Mouse (Mus musculus): ENCODE results near the gene Eif2d. TPM values are rescaled to one million over a fixed set of nuclear protein-coding genes. Genes with fewer than 3 reads are reported as not detected.
A peak's percentile ranks its signal among the peaks of the same experiment; 100 is the strongest.
"Not testable (repeated sequence)": the region's sequence is repeated elsewhere in the genome, so short reads cannot be mapped to it uniquely, and the experiment has no call there.

Gene Eif2d
- polyA plus RNA-seq, 1 experiment = 33.3 TPM

DNA sequence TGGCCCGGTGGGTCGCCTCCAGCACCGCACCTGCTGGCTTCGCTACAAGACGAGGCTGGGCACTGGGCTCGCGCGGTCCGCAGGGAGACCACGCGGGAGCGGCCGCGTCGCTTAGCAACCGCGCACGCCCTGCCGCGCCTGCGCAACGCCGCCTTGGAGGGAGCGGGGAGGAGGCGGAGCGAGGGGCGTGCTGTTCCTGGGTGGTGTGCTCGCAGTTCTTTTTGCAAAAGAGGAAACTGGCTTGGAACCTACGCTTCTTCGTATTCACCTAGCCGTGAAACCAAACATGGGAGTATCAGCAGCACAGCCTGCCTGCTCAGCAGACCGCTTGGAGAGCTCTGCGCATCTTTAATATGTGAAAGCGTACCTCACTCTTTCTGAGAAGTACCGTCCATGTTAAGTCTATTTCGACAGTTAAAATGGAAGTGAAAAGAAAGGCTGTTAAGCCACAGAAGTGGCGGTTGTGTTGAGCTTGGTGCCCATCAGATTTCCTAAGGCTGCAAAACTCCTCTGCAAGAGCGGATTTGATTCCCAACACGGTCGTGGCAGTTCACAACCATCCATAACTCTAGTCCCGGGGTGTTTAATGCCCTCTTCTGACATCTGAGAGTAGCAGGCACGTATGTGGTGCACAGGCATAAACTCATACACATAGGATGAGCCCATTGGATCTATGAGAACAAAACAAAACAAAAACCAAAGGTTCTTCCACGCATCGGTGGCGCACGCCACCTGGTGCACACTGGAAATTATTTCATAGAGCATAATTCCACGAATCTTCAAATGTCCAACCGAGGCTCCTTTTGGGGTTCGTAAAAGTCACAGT, 14.6 kb upstream of the Eif2d start, which contains the start of gene Dyrk3:
TSS of gene Dyrk3 (minus strand) at position 150 of the 826 bp plus-strand sequence.
- no peak for TF ChIP-seq MYOD1 (IDR thresholded peaks at IDR 0.05; ENCODE audit: control insufficient read depth, insufficient read length, low read depth)
- no peak for TF ChIP-seq CEBPB (IDR thresholded peaks at IDR 0.05; ENCODE audit: low read depth)
- TF ChIP-seq MAX (IDR thresholded peaks at IDR 0.05) = peak; percentile 62
- Histone ChIP-seq H3K79me3 (ENCODE audit: low read depth) (peaks cover 22% of the 10 kb centered on the region), H3K27me3 (ENCODE audit: control insufficient read depth, insufficient read depth, insufficient read length) (no peaks in the 10 kb centered on the region), H3K36me3 (ENCODE audit: control insufficient read depth, insufficient read depth) (no peaks in the 10 kb centered on the region), H3K79me2 (ENCODE audit: control insufficient read depth, insufficient read depth) (peaks cover 44% of the 10 kb centered on the region), H3K4me3 (ENCODE audit: insufficient read depth, poor library complexity, severe bottlenecking) (peak within 1 kb of the TSS; percentile 59), H3ac (ENCODE audit: control insufficient read depth, insufficient read length, low read depth) (peak within 1 kb of the TSS; percentile 78)

- Histone ChIP-seq H3ac (ENCODE audit: control insufficient read depth, insufficient read length, low read depth) (no peak overlapping the region), H3K36me3 (ENCODE audit: control insufficient read depth, insufficient read depth) (no peaks in the 10 kb centered on the region), H3K79me3 (ENCODE audit: low read depth) (peaks cover 14% of the 10 kb centered on the region), H3K4me3 (ENCODE audit: insufficient read depth, poor library complexity, severe bottlenecking) (no peak overlapping the region), H3K79me2 (ENCODE audit: control insufficient read depth, insufficient read depth) (peaks cover 34% of the 10 kb centered on the region), H3K27me3 (ENCODE audit: control insufficient read depth, insufficient read depth, insufficient read length) (no peaks in the 10 kb centered on the region)
- TF ChIP-seq USF1 (IDR thresholded peaks at IDR 0.05; ENCODE audit: low read depth) = no peak
- TF ChIP-seq CTCF (IDR thresholded peaks at IDR 0.05; ENCODE audit: control insufficient read depth, insufficient read depth, insufficient read length) = no peak
- no peak for TF ChIP-seq FOSL1 (IDR thresholded peaks at IDR 0.05; ENCODE audit: insufficient read depth, low read length, poor library complexity, severe bottlenecking)
- no peak for TF ChIP-seq MYOD1 (IDR thresholded peaks at IDR 0.05; ENCODE audit: control insufficient read depth, insufficient read length, low read depth)
- TF ChIP-seq MAX (IDR thresholded peaks at IDR 0.05) = no peak
- TF ChIP-seq CEBPB (IDR thresholded peaks at IDR 0.05; ENCODE audit: low read depth) = no peak
- no peak for TF ChIP-seq MYOG (IDR thresholded peaks at IDR 0.05; ENCODE audit: control insufficient read depth, extremely low read depth, insufficient read length)
Measured at GRCm38 (mm10) chr1:131139102-131140095, 13.6 kb upstream of the Eif2d start.

- H3K79me2 ChIP-seq (ENCODE audit: control insufficient read depth, insufficient read depth) = peaks cover 13% of the 10 kb centered on the region
- TF ChIP-seq CEBPB (IDR thresholded peaks at IDR 0.05; ENCODE audit: low read depth) (no peak), MYOD1 (IDR thresholded peaks at IDR 0.05; ENCODE audit: control insufficient read depth, insufficient read length, low read depth) (no peak), CTCF (IDR thresholded peaks at IDR 0.05; ENCODE audit: control insufficient read depth, insufficient read depth, insufficient read length) (no peak), MYOG (IDR thresholded peaks at IDR 0.05; ENCODE audit: control insufficient read depth, extremely low read depth, insufficient read length) (no peak), FOSL1 (IDR thresholded peaks at IDR 0.05; ENCODE audit: insufficient read depth, low read length, poor library complexity, severe bottlenecking) (no peak), USF1 (IDR thresholded peaks at IDR 0.05; ENCODE audit: low read depth) (no peak), MAX (IDR thresholded peaks at IDR 0.05) (no peak)
- no peaks in the 10 kb centered on the region for H3K27me3 ChIP-seq (ENCODE audit: control insufficient read depth, insufficient read depth, insufficient read length)
- no peak overlapping the region for H3K4me3 ChIP-seq (ENCODE audit: insufficient read depth, poor library complexity, severe bottlenecking)
- H3K79me3 ChIP-seq (ENCODE audit: low read depth) = peaks cover 11% of the 10 kb centered on the region
- no peaks in the 10 kb centered on the region for H3K36me3 ChIP-seq (ENCODE audit: control insufficient read depth, insufficient read depth)
- H3ac ChIP-seq (ENCODE audit: control insufficient read depth, insufficient read length, low read depth) = no peak overlapping the region
Measured at GRCm38 (mm10) chr1:131141449-131141848, 11.5 kb upstream of the Eif2d start.

GRCm38 (mm10) chr1:131142472-131142871, 10.5 kb upstream of the Eif2d start:
- TF ChIP-seq CTCF (IDR thresholded peaks at IDR 0.05; ENCODE audit: control insufficient read depth, insufficient read depth, insufficient read length) (no peak), MYOD1 (IDR thresholded peaks at IDR 0.05; ENCODE audit: control insufficient read depth, insufficient read length, low read depth) (no peak), FOSL1 (IDR thresholded peaks at IDR 0.05; ENCODE audit: insufficient read depth, low read length, poor library complexity, severe bottlenecking) (no peak), CEBPB (IDR thresholded peaks at IDR 0.05; ENCODE audit: low read depth) (no peak), USF1 (IDR thresholded peaks at IDR 0.05; ENCODE audit: low read depth) (no peak), MYOG (IDR thresholded peaks at IDR 0.05; ENCODE audit: control insufficient read depth, extremely low read depth, insufficient read length) (no peak), MAX (IDR thresholded peaks at IDR 0.05) (no peak)

DNA sequence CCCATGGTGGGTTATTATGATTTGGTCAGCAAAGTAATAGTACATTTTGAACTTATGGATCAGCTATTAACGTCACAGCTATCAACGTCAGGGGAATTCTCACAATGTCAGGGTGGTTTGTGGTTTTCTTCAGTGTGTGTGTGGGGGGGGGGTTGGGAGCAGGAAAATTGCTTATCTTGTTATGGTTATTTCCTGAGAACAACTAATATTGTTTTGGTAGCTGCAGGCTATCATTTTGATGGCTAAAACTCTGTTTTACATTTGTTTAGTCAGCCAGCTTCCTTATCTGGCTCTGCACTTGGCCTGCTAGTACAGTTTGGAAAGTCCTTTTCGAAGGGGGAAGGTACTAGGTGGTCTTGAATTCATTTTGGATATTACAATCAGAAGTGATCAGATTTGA, 7.8 kb upstream of the Eif2d start:
- not testable (repeated sequence) for H3K79me3 ChIP-seq (ENCODE audit: low read depth); H3K27me3 ChIP-seq (ENCODE audit: control insufficient read depth, insufficient read depth, insufficient read length); H3ac ChIP-seq (ENCODE audit: control insufficient read depth, insufficient read length, low read depth); H3K4me3 ChIP-seq (ENCODE audit: insufficient read depth, poor library complexity, severe bottlenecking); H3K36me3 ChIP-seq (ENCODE audit: control insufficient read depth, insufficient read depth); H3K79me2 ChIP-seq (ENCODE audit: control insufficient read depth, insufficient read depth)

More at GRCm38 (mm10) chr1:131142472-131142871, 10.5 kb upstream of the Eif2d start:
- no peaks in the 10 kb centered on the region for H3K27me3 ChIP-seq (ENCODE audit: control insufficient read depth, insufficient read depth, insufficient read length)
- no peak overlapping the region for H3K4me3 ChIP-seq (ENCODE audit: insufficient read depth, poor library complexity, severe bottlenecking)
- no peak overlapping the region for H3ac ChIP-seq (ENCODE audit: control insufficient read depth, insufficient read length, low read depth)
- H3K79me2 ChIP-seq (ENCODE audit: control insufficient read depth, insufficient read depth) = peaks cover 3% of the 10 kb centered on the region
- H3K79me3 ChIP-seq (ENCODE audit: low read depth) = peaks cover 1% of the 10 kb centered on the region
- H3K36me3 ChIP-seq (ENCODE audit: control insufficient read depth, insufficient read depth) = no peaks in the 10 kb centered on the region

Measured in C2C12 (cell line).